Mouse (Mus musculus): ENCODE measurements around the gene Zfp958. TPM values are rescaled to one million over a fixed set of nuclear protein-coding genes. Genes with fewer than 3 reads are reported as not detected.
"Not testable (repeated sequence)": the region's sequence is repeated elsewhere in the genome, so short reads cannot be mapped to it uniquely, and the experiment has no call there.

The Zfp958 gene
- total RNA-seq, 1 experiment: 16.7 TPM

GRCm38 (mm10) chr8:4627349-4627748 lies 14.4 kb downstream of the Zfp958 start:
- Histone ChIP-seq H3K9me3 (ENCODE audit: control insufficient read depth, insufficient read depth, low read depth, low read length) (no peaks in the 10 kb centered on the region; the same call in 1 of the 2 replicates), H3K4me1 (ENCODE audit: control insufficient read depth in 2 of 2, insufficient read depth in 2 of 2, low read length in 2 of 2, poor library complexity in 1 of 2) (no peaks in the 10 kb centered on the region), H3K4me3 (ENCODE audit: insufficient read depth in 1 of 2, low read depth in 1 of 2, low read length in 2 of 2, poor library complexity in 1 of 2, severe bottlenecking in 1 of 2) (no peak overlapping the region), H3K36me3 (ENCODE audit: control insufficient read depth, insufficient read depth, low read length, poor library complexity, severe bottlenecking) (peaks cover 13% of the 10 kb centered on the region), H3K9ac (ENCODE audit: insufficient read depth, low read depth, low read length, poor library complexity, severe bottlenecking) (no peak overlapping the region), H3K27ac (ENCODE audit: insufficient read depth, low read depth, low read length, poor library complexity, severe bottlenecking) (no peak overlapping the region)
- DNase-seq (ENCODE audit: low read depth, low spot score): no peak
- no peak for TF ChIP-seq HCFC1 (IDR thresholded peaks at IDR 0.05; ENCODE audit: borderline replicate concordance, insufficient read depth, low read length)
- no peak for TF ChIP-seq ZC3H11A (IDR thresholded peaks at IDR 0.05; ENCODE audit: borderline replicate concordance, low read depth, low read length)
- in situ Hi-C loops (cut with MboI; ENCODE audit: low sequenced_read_pairs in 2 of 2, unreplicated experiment in 2 of 2): no loop called here

GRCm38 (mm10) chr8:4637071-4637470 lies 24.1 kb downstream of the Zfp958 start:
- Histone ChIP-seq H3K36me3 (ENCODE audit: control insufficient read depth, insufficient read depth, low read length, poor library complexity, severe bottlenecking) (no peaks in the 10 kb centered on the region), H3K27ac (ENCODE audit: insufficient read depth, low read depth, low read length, poor library complexity, severe bottlenecking) (no peak overlapping the region), H3K9me3 (ENCODE audit: control insufficient read depth, insufficient read depth, low read depth, low read length) (no peaks in the 10 kb centered on the region; the same call in 1 of the 2 replicates), H3K4me1 (ENCODE audit: control insufficient read depth in 2 of 2, insufficient read depth in 2 of 2, low read length in 2 of 2, poor library complexity in 1 of 2) (no peaks in the 10 kb centered on the region), H3K4me3 (ENCODE audit: insufficient read depth in 1 of 2, low read depth in 1 of 2, low read length in 2 of 2, poor library complexity in 1 of 2, severe bottlenecking in 1 of 2) (no peak overlapping the region), H3K9ac (ENCODE audit: insufficient read depth, low read depth, low read length, poor library complexity, severe bottlenecking) (no peak overlapping the region)
- TF ChIP-seq ZC3H11A (IDR thresholded peaks at IDR 0.05; ENCODE audit: borderline replicate concordance, low read depth, low read length): peak; percentile 63; the same call in 1 of the 2 replicates
- no peak for TF ChIP-seq CHD2 (IDR thresholded peaks at IDR 0.05; ENCODE audit: low read depth, low read length)
- no peak for TF ChIP-seq MAFK (IDR thresholded peaks at IDR 0.05; ENCODE audit: insufficient read depth, low read depth, low read length)
- TF ChIP-seq ZNF384 (IDR thresholded peaks at IDR 0.05; ENCODE audit: low read depth, low read length): no peak
- peak; percentile 28 for DNase-seq (ENCODE audit: low read depth, low spot score)
- in situ Hi-C loops (cut with MboI; ENCODE audit: low sequenced_read_pairs in 2 of 2, unreplicated experiment in 2 of 2): no loop called here

- H3K36me3 ChIP-seq (ENCODE audit: control insufficient read depth, insufficient read depth, low read length, poor library complexity, severe bottlenecking); H3K9me3 ChIP-seq (ENCODE audit: control insufficient read depth, insufficient read depth, low read depth, low read length); in situ Hi-C loops (cut with MboI; ENCODE audit: low sequenced_read_pairs in 2 of 2, unreplicated experiment in 2 of 2); H3K4me1 ChIP-seq (ENCODE audit: control insufficient read depth in 2 of 2, insufficient read depth in 2 of 2, low read length in 2 of 2, poor library complexity in 1 of 2); H3K4me3 ChIP-seq (ENCODE audit: insufficient read depth in 1 of 2, low read depth in 1 of 2, low read length in 2 of 2, poor library complexity in 1 of 2, severe bottlenecking in 1 of 2); DNase-seq (ENCODE audit: low read depth, low spot score); H3K27ac ChIP-seq (ENCODE audit: insufficient read depth, low read depth, low read length, poor library complexity, severe bottlenecking); H3K9ac ChIP-seq (ENCODE audit: insufficient read depth, low read depth, low read length, poor library complexity, severe bottlenecking): not testable (repeated sequence)
These were observed 30.0 kb downstream of the Zfp958 start for GRCm38 (mm10) chr8:4642974-4643373.

- Histone ChIP-seq H3K4me1 (ENCODE audit: control insufficient read depth in 2 of 2, insufficient read depth in 2 of 2, low read length in 2 of 2, poor library complexity in 1 of 2) (no peaks in the 10 kb centered on the region), H3K9ac (ENCODE audit: insufficient read depth, low read depth, low read length, poor library complexity, severe bottlenecking) (no peak overlapping the region), H3K9me3 (ENCODE audit: control insufficient read depth, insufficient read depth, low read depth, low read length) (no peaks in the 10 kb centered on the region), H3K36me3 (ENCODE audit: control insufficient read depth, insufficient read depth, low read length, poor library complexity, severe bottlenecking) (no peaks in the 10 kb centered on the region), H3K4me3 (ENCODE audit: insufficient read depth in 1 of 2, low read depth in 1 of 2, low read length in 2 of 2, poor library complexity in 1 of 2, severe bottlenecking in 1 of 2) (no peak overlapping the region), H3K27ac (ENCODE audit: insufficient read depth, low read depth, low read length, poor library complexity, severe bottlenecking) (no peak overlapping the region)
- in situ Hi-C loops (cut with MboI; ENCODE audit: low sequenced_read_pairs in 2 of 2, unreplicated experiment in 2 of 2): no loop called here
- no peak for TF ChIP-seq CHD2 (IDR thresholded peaks at IDR 0.05; ENCODE audit: low read depth, low read length)
- TF ChIP-seq MAFK (IDR thresholded peaks at IDR 0.05; ENCODE audit: insufficient read depth, low read depth, low read length): no peak
- no peak for TF ChIP-seq ZNF384 (IDR thresholded peaks at IDR 0.05; ENCODE audit: low read depth, low read length)
- no peak for TF ChIP-seq ZC3H11A (IDR thresholded peaks at IDR 0.05; ENCODE audit: borderline replicate concordance, low read depth, low read length)
- no peak for TF ChIP-seq HCFC1 (IDR thresholded peaks at IDR 0.05; ENCODE audit: borderline replicate concordance, insufficient read depth, low read length)
- DNase-seq (ENCODE audit: low read depth, low spot score): peak; percentile 77
These were observed 43.6 kb downstream of the Zfp958 start for GRCm38 (mm10) chr8:4656536-4656935.

- TF ChIP-seq CHD2 (IDR thresholded peaks at IDR 0.05; ENCODE audit: low read depth, low read length): no peak
- no peak for TF ChIP-seq ZC3H11A (IDR thresholded peaks at IDR 0.05; ENCODE audit: borderline replicate concordance, low read depth, low read length)
- no peak for TF ChIP-seq HCFC1 (IDR thresholded peaks at IDR 0.05; ENCODE audit: borderline replicate concordance, insufficient read depth, low read length)
- peak overlapping the region; percentile 55; the same call in 1 of the 2 replicates for H3K27ac ChIP-seq (ENCODE audit: insufficient read depth, low read depth, low read length, poor library complexity, severe bottlenecking)
- H3K4me3 ChIP-seq (ENCODE audit: insufficient read depth in 1 of 2, low read depth in 1 of 2, low read length in 2 of 2, poor library complexity in 1 of 2, severe bottlenecking in 1 of 2): peak overlapping the region; percentile 62 to 63
- H3K9me3 ChIP-seq (ENCODE audit: control insufficient read depth, insufficient read depth, low read depth, low read length): peaks cover 2% of the 10 kb centered on the region; the same call in 1 of the 2 replicates
- peak overlapping the region; percentile 72 for H3K9ac ChIP-seq (ENCODE audit: insufficient read depth, low read depth, low read length, poor library complexity, severe bottlenecking)
- no peaks in the 10 kb centered on the region; a peak in 1 of 4 replicates for H3K4me1 ChIP-seq (ENCODE audit: control insufficient read depth in 2 of 2, insufficient read depth in 2 of 2, low read length in 2 of 2, poor library complexity in 1 of 2)
- H3K36me3 ChIP-seq (ENCODE audit: control insufficient read depth, insufficient read depth, low read length, poor library complexity, severe bottlenecking): peaks cover 4% of the 10 kb centered on the region; the same call in 1 of the 2 replicates
- in situ Hi-C loops (cut with MboI; ENCODE audit: low sequenced_read_pairs in 2 of 2, unreplicated experiment in 2 of 2): no loop called here
- DNase-seq (ENCODE audit: low read depth, low spot score): no peak
These were observed 62.4 kb downstream of the Zfp958 start for GRCm38 (mm10) chr8:4675191-4676003.
